Mouse (Mus musculus): Measurements from ENCODE around the gene Pdgfa. TPM values are rescaled to one million over a fixed set of nuclear protein-coding genes. Genes with fewer than 3 reads are reported as not detected.
A peak's percentile ranks its signal among the peaks of the same experiment; 100 is the strongest.

The Pdgfa gene
- polyA plus RNA-seq, 1 experiment from 2014 or later: 26.8 TPM

GRCm38 (mm10) chr5:138966033-138966724 is 31.0 kb downstream of the Pdgfa start:
- DNase-seq (ENCODE audit: low spot score): no peak
- no peaks in the 10 kb centered on the region for H3K4me1 ChIP-seq
- 0 out of 2 replicates have a peak overlapping the region, but pooled peaks have one; percentile 19 for H3K27ac ChIP-seq
- WGBS: 59% methylated on average over 7 of the region's 7 CpGs
- no peaks in the 10 kb centered on the region for H3K9me3 ChIP-seq (replicated peaks)
- no peak overlapping the region for H3K4me3 ChIP-seq
- H3K27me3 ChIP-seq (ENCODE audit: low read depth, poor library complexity, severe bottlenecking): no peaks in the 10 kb centered on the region
- no peaks in the 10 kb centered on the region for H3K36me3 ChIP-seq

GRCm38 (mm10) chr5:138965590-138965989 is 31.6 kb downstream of the Pdgfa start:
- Histone ChIP-seq H3K9me3 (replicated peaks) (no peaks in the 10 kb centered on the region), H3K27me3 (ENCODE audit: low read depth, poor library complexity, severe bottlenecking) (no peaks in the 10 kb centered on the region), H3K27ac (no peak overlapping the region), H3K4me3 (no peak overlapping the region), H3K4me1 (no peaks in the 10 kb centered on the region), H3K36me3 (no peaks in the 10 kb centered on the region)
- DNase-seq (ENCODE audit: low spot score): no peak
- WGBS: 89% methylated on average over 2 of the region's 2 CpGs

- Histone ChIP-seq H3K27ac (0 out of 2 replicates have a peak overlapping the region, but pooled peaks have one; percentile 26), H3K4me1 (peaks cover 25% of the 10 kb centered on the region), H3K27me3 (ENCODE audit: low read depth, poor library complexity, severe bottlenecking) (no peaks in the 10 kb centered on the region; the same call in 1 of the 2 replicates), H3K9me3 (replicated peaks) (no peaks in the 10 kb centered on the region), H3K4me3 (no peak overlapping the region), H3K36me3 (no peaks in the 10 kb centered on the region)
- DNase-seq (ENCODE audit: low spot score): no peak
- WGBS: 37% methylated on average over 10 of the region's 10 CpGs
These were observed 40.7 kb downstream of the Pdgfa start for GRCm38 (mm10) chr5:138956427-138956833.

- H3K4me1 ChIP-seq: peaks cover 25% of the 10 kb centered on the region
- no peaks in the 10 kb centered on the region for H3K36me3 ChIP-seq
- H3K9me3 ChIP-seq (replicated peaks): no peaks in the 10 kb centered on the region
- H3K27me3 ChIP-seq (ENCODE audit: low read depth, poor library complexity, severe bottlenecking): peaks cover 5% of the 10 kb centered on the region; the same call in 1 of the 2 replicates
- H3K4me3 ChIP-seq: no peak overlapping the region
- no peak for DNase-seq (ENCODE audit: low spot score)
- H3K27ac ChIP-seq: no peak overlapping the region
- WGBS: 83% methylated on average over 7 of the region's 7 CpGs
These were observed 43.2 kb downstream of the Pdgfa start for GRCm38 (mm10) chr5:138953986-138954385.

GRCm38 (mm10) chr5:138952969-138953368 is 44.2 kb downstream of the Pdgfa start:
- Histone ChIP-seq H3K27ac (no peak overlapping the region), H3K4me1 (peaks cover 31% of the 10 kb centered on the region), H3K27me3 (ENCODE audit: low read depth, poor library complexity, severe bottlenecking) (peaks cover 5% of the 10 kb centered on the region; the same call in 1 of the 2 replicates), H3K36me3 (no peaks in the 10 kb centered on the region), H3K4me3 (no peak overlapping the region), H3K9me3 (replicated peaks) (no peaks in the 10 kb centered on the region)
- WGBS: 64% methylated on average over 13 of the region's 13 CpGs
- DNase-seq (ENCODE audit: low spot score): no peak

GRCm38 (mm10) chr5:138951305-138951704 is 45.9 kb downstream of the Pdgfa start:
- no peak for DNase-seq (ENCODE audit: low spot score)
- Histone ChIP-seq H3K9me3 (replicated peaks) (no peaks in the 10 kb centered on the region), H3K4me3 (no peak overlapping the region), H3K4me1 (peaks cover 39% of the 10 kb centered on the region), H3K36me3 (no peaks in the 10 kb centered on the region), H3K27ac (no peak overlapping the region), H3K27me3 (ENCODE audit: low read depth, poor library complexity, severe bottlenecking) (peaks cover 5% of the 10 kb centered on the region; the same call in 1 of the 2 replicates)
- whole genome bisulfite sequencing: 95% methylated on average over 2 of the region's 2 CpGs

- no peaks in the 10 kb centered on the region for H3K9me3 ChIP-seq (replicated peaks)
- H3K27me3 ChIP-seq (ENCODE audit: low read depth, poor library complexity, severe bottlenecking): peaks cover 10% of the 10 kb centered on the region; the same call in 1 of the 2 replicates
- DNase-seq (ENCODE audit: low spot score): no peak
- H3K4me3 ChIP-seq: no peak overlapping the region
- no peak overlapping the region for H3K27ac ChIP-seq
- 92% methylated on average over 6 of the region's 6 CpGs for WGBS
- H3K36me3 ChIP-seq: no peaks in the 10 kb centered on the region
- H3K4me1 ChIP-seq: peaks cover 33% of the 10 kb centered on the region
These were observed 48.0 kb downstream of the Pdgfa start for GRCm38 (mm10) chr5:138949165-138949564.

GRCm38 (mm10) chr5:138948031-138948980 is 48.9 kb downstream of the Pdgfa start:
- Histone ChIP-seq H3K27me3 (ENCODE audit: low read depth, poor library complexity, severe bottlenecking) (peaks cover 10% of the 10 kb centered on the region; the same call in 1 of the 2 replicates), H3K9me3 (replicated peaks) (no peaks in the 10 kb centered on the region), H3K36me3 (no peaks in the 10 kb centered on the region), H3K4me1 (peaks cover 28% of the 10 kb centered on the region), H3K4me3 (no peak overlapping the region), H3K27ac (no peak overlapping the region)
- 69% methylated on average over 13 of the region's 13 CpGs for WGBS
- no peak for DNase-seq (ENCODE audit: low spot score)

GRCm38 (mm10) chr5:138947487-138947886 is 49.7 kb downstream of the Pdgfa start:
- DNase-seq (ENCODE audit: low spot score): no peak
- Histone ChIP-seq H3K27me3 (ENCODE audit: low read depth, poor library complexity, severe bottlenecking) (peaks cover 10% of the 10 kb centered on the region; the same call in 1 of the 2 replicates), H3K9me3 (replicated peaks) (no peaks in the 10 kb centered on the region), H3K4me3 (no peak overlapping the region), H3K27ac (no peak overlapping the region), H3K4me1 (peaks cover 20% of the 10 kb centered on the region), H3K36me3 (no peaks in the 10 kb centered on the region)
- WGBS: 93% methylated on average over 5 of the region's 5 CpGs

GRCm38 (mm10) chr5:138946931-138947330 is 50.2 kb downstream of the Pdgfa start:
- 62% methylated on average over 5 of the region's 5 CpGs for WGBS
- Histone ChIP-seq H3K36me3 (no peaks in the 10 kb centered on the region), H3K27ac (no peak overlapping the region), H3K9me3 (replicated peaks) (no peaks in the 10 kb centered on the region), H3K4me1 (peaks cover 20% of the 10 kb centered on the region), H3K27me3 (ENCODE audit: low read depth, poor library complexity, severe bottlenecking) (peaks cover 10% of the 10 kb centered on the region; the same call in 1 of the 2 replicates), H3K4me3 (no peak overlapping the region)
- no peak for DNase-seq (ENCODE audit: low spot score)

GRCm38 (mm10) chr5:138945011-138945410 is 52.2 kb downstream of the Pdgfa start:
- WGBS: 88% methylated on average over 3 of the region's 3 CpGs

GRCm38 (mm10) chr5:138944551-138944950 is 52.6 kb downstream of the Pdgfa start:
- H3K27me3 ChIP-seq (ENCODE audit: low read depth, poor library complexity, severe bottlenecking): peaks cover 8% of the 10 kb centered on the region; the same call in 1 of the 2 replicates

More at GRCm38 (mm10) chr5:138945011-138945410, 52.2 kb downstream of the Pdgfa start:
- no peak for DNase-seq (ENCODE audit: low spot score)
- Histone ChIP-seq H3K9me3 (replicated peaks) (no peaks in the 10 kb centered on the region), H3K4me1 (peaks cover 20% of the 10 kb centered on the region), H3K36me3 (no peaks in the 10 kb centered on the region), H3K4me3 (no peak overlapping the region), H3K27me3 (ENCODE audit: low read depth, poor library complexity, severe bottlenecking) (peaks cover 10% of the 10 kb centered on the region; the same call in 1 of the 2 replicates), H3K27ac (no peak overlapping the region)

More at GRCm38 (mm10) chr5:138944551-138944950, 52.6 kb downstream of the Pdgfa start:
- DNase-seq (ENCODE audit: low spot score): no peak
- 92% methylated on average over 7 of the region's 7 CpGs for WGBS
- Histone ChIP-seq H3K36me3 (no peaks in the 10 kb centered on the region), H3K9me3 (replicated peaks) (no peaks in the 10 kb centered on the region), H3K4me3 (no peak overlapping the region), H3K4me1 (peaks cover 20% of the 10 kb centered on the region), H3K27ac (no peak overlapping the region)

All from limb, embryonic 10.5 days (tissue).